Comparison of ENCODE assay signal across 9 mouse cellular contexts in genomic region chr10:111503071-111503470, GRCm38 (mm10). TPM values are rescaled to one million over a fixed set of nuclear protein-coding genes. Genes with fewer than 3 reads are reported as not detected.
DNase-seq lines count a peak whose midpoint lies in the region; ATAC-seq and TF ChIP-seq lines count a peak whose summit lies in the region.
"Had no signal": no experiment of that assay in that cellular context is flagged by ENCODE, and none has a peak within 500 bp of the region (broad histone marks: within the 10 kb centered on the region; RNA-seq: fewer than 3 reads in every experiment).

No protein-coding gene starts in this region.

- 2% methylated on average over 3 of the region's 3 CpGs for WGBS in forebrain, embryonic 10.5 days
- 0% methylated on average over 3 of the region's 3 CpGs for WGBS in forebrain, embryonic 13.5 days
- WGBS in heart, postnatal 0 days: 1% methylated on average over 3 of the region's 3 CpGs
- 3% methylated on average over 3 of the region's 3 CpGs for WGBS in midbrain, postnatal 0 days

- TF ChIP-seq CTCF in heart, postnatal 0 days (IDR thresholded peaks at IDR 0.05; ENCODE audit: low read depth): peak; percentile 87
- TF ChIP-seq CTCF in midbrain, postnatal 0 days (IDR thresholded peaks at IDR 0.05): peak; percentile 94

- no peak for TF ChIP-seq EP300 in heart, postnatal 0 days (IDR thresholded peaks at IDR 0.05; ENCODE audit: low read depth)

- no peak overlapping the region for H3K4me2 ChIP-seq in forebrain, embryonic 13.5 days
- H3K4me2 ChIP-seq in heart, postnatal 0 days (ENCODE audit: low read depth, low read length): no peak overlapping the region
- no peak overlapping the region for H3K4me2 ChIP-seq in midbrain, postnatal 0 days (ENCODE audit: low read depth, low read length, poor library complexity, severe bottlenecking)
- H3K4me2 ChIP-seq: liver, embryonic 15.5 days had no signal

- no peak for ATAC-seq in forebrain, embryonic 13.5 days
- ATAC-seq in heart, postnatal 0 days (ENCODE audit: insufficient read depth, low read depth): no peak
- ATAC-seq in midbrain, postnatal 0 days (ENCODE audit: low FRiP score): no peak

- no peak overlapping the region for H3K27ac ChIP-seq in forebrain, embryonic 10.5 days
- H3K27ac ChIP-seq in forebrain, embryonic 13.5 days: no peak overlapping the region
- H3K27ac ChIP-seq in heart, postnatal 0 days (ENCODE audit: low read depth): no peak overlapping the region
- no peak overlapping the region for H3K27ac ChIP-seq in midbrain, postnatal 0 days (ENCODE audit: low read depth, low read length)
- H3K27ac ChIP-seq: liver, embryonic 15.5 days had no signal

- 0 out of 2 replicates have a peak, but pooled peaks cover 3% of the 10 kb centered on the region for H3K27me3 ChIP-seq in forebrain, embryonic 10.5 days (ENCODE audit: poor library complexity, severe bottlenecking)
- no peaks in the 10 kb centered on the region for H3K27me3 ChIP-seq in forebrain, embryonic 13.5 days
- no peaks in the 10 kb centered on the region for H3K27me3 ChIP-seq in heart, postnatal 0 days (ENCODE audit: control insufficient read depth, insufficient read depth, low read length)
- H3K27me3 ChIP-seq in midbrain, postnatal 0 days (ENCODE audit: insufficient read depth, low read length): no peaks in the 10 kb centered on the region

- H3K4me1 ChIP-seq in forebrain, embryonic 10.5 days: peaks cover 41% of the 10 kb centered on the region
- H3K4me1 ChIP-seq in forebrain, embryonic 13.5 days: peaks cover 12% of the 10 kb centered on the region; the same call in 1 of the 2 replicates
- peaks cover 7% of the 10 kb centered on the region; the same call in 1 of the 2 replicates for H3K4me1 ChIP-seq in heart, postnatal 0 days (ENCODE audit: control insufficient read depth, insufficient read depth)
- H3K4me1 ChIP-seq in midbrain, postnatal 0 days (ENCODE audit: insufficient read depth, low read length): no peaks in the 10 kb centered on the region

- H3K36me3 ChIP-seq in forebrain, embryonic 10.5 days (replicated peaks): peaks cover 17% of the 10 kb centered on the region
- peaks cover 10% of the 10 kb centered on the region for H3K36me3 ChIP-seq in forebrain, embryonic 13.5 days (ENCODE audit: poor library complexity, severe bottlenecking)
- H3K36me3 ChIP-seq in heart, postnatal 0 days (replicated peaks; ENCODE audit: control insufficient read depth, insufficient read depth, low read length): peaks cover 6% of the 10 kb centered on the region; the same call in 1 of the 2 replicates
- H3K36me3 ChIP-seq in midbrain, postnatal 0 days (ENCODE audit: insufficient read depth, low read length): 0 out of 2 replicates have a peak, but pooled peaks cover 9% of the 10 kb centered on the region

- H3K9ac ChIP-seq in forebrain, embryonic 13.5 days: no peak overlapping the region
- no peak overlapping the region for H3K9ac ChIP-seq in heart, postnatal 0 days (replicated peaks; ENCODE audit: low read depth, low read length)
- no peak overlapping the region for H3K9ac ChIP-seq in midbrain, postnatal 0 days (replicated peaks; ENCODE audit: low read length, poor library complexity, severe bottlenecking)
- H3K9ac ChIP-seq: liver, embryonic 15.5 days had no signal

- no peak overlapping the region for H3K4me3 ChIP-seq in forebrain, embryonic 10.5 days
- H3K4me3 ChIP-seq in forebrain, embryonic 13.5 days: no peak overlapping the region
- H3K4me3 ChIP-seq in heart, postnatal 0 days (ENCODE audit: low read depth, low read length): no peak overlapping the region
- no peak overlapping the region for H3K4me3 ChIP-seq in midbrain, postnatal 0 days (ENCODE audit: low read depth, low read length)
- H3K4me3 ChIP-seq: liver, embryonic 15.5 days had no signal

- peak; percentile 72 for DNase-seq in forebrain, embryonic 10.5 days (ENCODE audit: extremely low spot score, low spot score)
- DNase-seq in WW6 (ENCODE audit: low read depth, low spot score): peak; percentile 61
- DNase-seq in embryo, embryonic 10 days (ENCODE audit: low spot score): peak; percentile 87
- DNase-seq in heart, postnatal 0 days (ENCODE audit: low spot score): peak; percentile 52
- DNase-seq in left cerebral cortex, adult 11 months (ENCODE audit: low spot score): peak; percentile 58
- peak; percentile 82 for DNase-seq in midbrain, postnatal 0 days (ENCODE audit: low spot score)
- DNase-seq in spleen, postnatal 36 days (ENCODE audit: low spot score in 2 of 2): peak; percentile 60 to 66

- no peaks in the 10 kb centered on the region for H3K9me3 ChIP-seq in forebrain, embryonic 10.5 days
- no peaks in the 10 kb centered on the region for H3K9me3 ChIP-seq in forebrain, embryonic 13.5 days (replicated peaks)
- no peaks in the 10 kb centered on the region for H3K9me3 ChIP-seq in heart, postnatal 0 days (replicated peaks; ENCODE audit: control insufficient read depth, low read length)
- H3K9me3 ChIP-seq in midbrain, postnatal 0 days (ENCODE audit: low read length): no peaks in the 10 kb centered on the region
- H3K9me3 ChIP-seq: liver, embryonic 15.5 days had no signal

RNA-seq across cellular contexts. Expression of gene Phlda1, which starts 3.0 kb away (rescaled TPM):
- 12.7 and 15.0 TPM in 2 replicates for polyA plus RNA-seq in forebrain, embryonic 10.5 days (2016; fragmentation: Nextera tagmentation; extraction: Ambion mirVana)
- polyA plus RNA-seq in forebrain, embryonic 13.5 days (2015; fragmentation: Nextera tagmentation; extraction: Ambion mirVana): 18.1 and 23.2 TPM in 2 replicates
- 3.0 and 15.5 TPM in 2 replicates for total RNA-seq in heart, postnatal 0 days (2014; rRNA removed; ENCODE audit: low replicate concordance)
- 26.3 and 27.2 TPM in 2 replicates for polyA plus RNA-seq in heart, postnatal 0 days (2015; fragmentation: Nextera tagmentation; extraction: Ambion mirVana)
- 6.8 and 7.0 TPM in 2 replicates for total RNA-seq in midbrain, postnatal 0 days (2014; rRNA removed)
- polyA plus RNA-seq in midbrain, postnatal 0 days (2015; fragmentation: Nextera tagmentation; extraction: Ambion mirVana): 32.6 and 32.9 TPM in 2 replicates

RNA-seq across cellular contexts. Expression of gene Nap1l1, which starts 30.0 kb away (rescaled TPM):
- polyA plus RNA-seq in forebrain, embryonic 10.5 days (2016; fragmentation: Nextera tagmentation; extraction: Ambion mirVana): 418 and 443 TPM in 2 replicates
- polyA plus RNA-seq in forebrain, embryonic 13.5 days (2015; fragmentation: Nextera tagmentation; extraction: Ambion mirVana): 313 and 318 TPM in 2 replicates
- 15.5 and 22.8 TPM in 2 replicates for total RNA-seq in heart, postnatal 0 days (2014; rRNA removed; ENCODE audit: low replicate concordance)
- 64.2 and 64.5 TPM in 2 replicates for polyA plus RNA-seq in heart, postnatal 0 days (2015; fragmentation: Nextera tagmentation; extraction: Ambion mirVana)
- 57.1 and 83.3 TPM in 2 replicates for total RNA-seq in midbrain, postnatal 0 days (2014; rRNA removed)
- 160 and 171 TPM in 2 replicates for polyA plus RNA-seq in midbrain, postnatal 0 days (2015; fragmentation: Nextera tagmentation; extraction: Ambion mirVana)
